Mouse (Mus musculus): ENCODE results near the gene Hist2h3b. TPM values are rescaled to one million over a fixed set of nuclear protein-coding genes. Genes with fewer than 3 reads are reported as not detected.
A peak's percentile ranks its signal among the peaks of the same experiment; 100 is the strongest.
"Not testable (repeated sequence)": the region's sequence is repeated elsewhere in the genome, so short reads cannot be mapped to it uniquely, and the experiment has no call there.

Gene Hist2h3b
- polyA plus RNA-seq, 1 experiment from 2014 or later: 12.2 TPM

DNA sequence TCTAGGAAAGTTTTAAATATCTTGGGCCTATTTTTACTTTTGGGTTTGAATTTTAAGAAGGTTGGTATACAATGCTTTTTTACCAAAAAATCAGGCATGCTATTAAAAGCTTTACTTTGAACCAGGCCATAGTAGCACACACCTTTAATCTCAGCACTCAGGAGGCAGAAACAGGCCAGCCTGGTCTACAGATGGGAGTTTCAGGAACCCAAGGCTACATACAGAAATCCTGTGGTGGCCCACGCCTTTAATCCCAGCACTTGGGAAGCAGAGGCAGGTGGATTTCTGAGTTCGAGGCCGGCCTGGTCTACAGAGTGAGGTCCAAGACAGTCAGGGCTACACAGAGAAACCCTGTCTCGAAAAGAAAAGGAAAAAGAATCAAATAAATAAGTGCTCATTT lies 913 bp upstream of the Hist2h3b start:
- Histone ChIP-seq H3K27me3 (no peaks in the 10 kb centered on the region), H3K4me3 (no peak overlapping the region), H3K9me3 (no peaks in the 10 kb centered on the region), H3K9ac (0 out of 2 replicates have a peak overlapping the region, but pooled peaks have one; percentile 7), H3K27ac (replicated peaks) (peak overlapping the region; percentile 87; the same call in 1 of the 2 replicates), H3K4me1 (replicated peaks) (peaks cover 27% of the 10 kb centered on the region), H3K4me2 (peak overlapping the region; percentile 75), H3K36me3 (no peaks in the 10 kb centered on the region)
- no peak for ATAC-seq (ENCODE audit: low FRiP score, low read depth)
- 77% methylated on average over 4 of the region's 4 CpGs for WGBS

DNA sequence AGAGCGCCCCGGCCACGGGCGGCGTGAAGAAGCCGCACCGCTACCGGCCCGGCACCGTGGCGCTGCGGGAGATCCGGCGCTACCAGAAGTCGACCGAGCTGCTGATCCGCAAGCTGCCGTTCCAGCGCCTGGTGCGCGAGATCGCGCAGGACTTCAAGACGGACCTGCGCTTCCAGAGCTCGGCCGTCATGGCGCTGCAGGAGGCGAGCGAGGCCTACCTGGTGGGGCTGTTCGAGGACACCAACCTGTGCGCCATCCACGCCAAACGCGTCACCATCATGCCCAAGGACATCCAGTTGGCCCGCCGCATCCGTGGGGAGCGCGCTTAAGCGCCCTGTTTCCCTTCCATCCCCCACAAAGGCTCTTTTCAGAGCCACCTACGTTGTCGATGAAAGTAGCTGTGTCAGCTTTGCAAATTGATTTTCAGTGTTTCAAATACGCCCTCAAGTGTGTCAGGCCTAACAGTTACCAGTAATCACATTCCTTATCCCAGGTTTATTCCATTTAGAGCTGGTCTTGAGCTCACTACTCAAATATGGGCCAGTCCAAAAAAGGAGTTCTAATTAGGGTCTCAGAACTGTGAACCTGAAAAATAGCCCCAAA lies 423 bp downstream of the Hist2h3b start:
- H3K27me3 ChIP-seq, H3K9me3 ChIP-seq: not testable (repeated sequence)
- WGBS: 0% methylated on average over 12 of the region's 44 CpGs

DNA sequence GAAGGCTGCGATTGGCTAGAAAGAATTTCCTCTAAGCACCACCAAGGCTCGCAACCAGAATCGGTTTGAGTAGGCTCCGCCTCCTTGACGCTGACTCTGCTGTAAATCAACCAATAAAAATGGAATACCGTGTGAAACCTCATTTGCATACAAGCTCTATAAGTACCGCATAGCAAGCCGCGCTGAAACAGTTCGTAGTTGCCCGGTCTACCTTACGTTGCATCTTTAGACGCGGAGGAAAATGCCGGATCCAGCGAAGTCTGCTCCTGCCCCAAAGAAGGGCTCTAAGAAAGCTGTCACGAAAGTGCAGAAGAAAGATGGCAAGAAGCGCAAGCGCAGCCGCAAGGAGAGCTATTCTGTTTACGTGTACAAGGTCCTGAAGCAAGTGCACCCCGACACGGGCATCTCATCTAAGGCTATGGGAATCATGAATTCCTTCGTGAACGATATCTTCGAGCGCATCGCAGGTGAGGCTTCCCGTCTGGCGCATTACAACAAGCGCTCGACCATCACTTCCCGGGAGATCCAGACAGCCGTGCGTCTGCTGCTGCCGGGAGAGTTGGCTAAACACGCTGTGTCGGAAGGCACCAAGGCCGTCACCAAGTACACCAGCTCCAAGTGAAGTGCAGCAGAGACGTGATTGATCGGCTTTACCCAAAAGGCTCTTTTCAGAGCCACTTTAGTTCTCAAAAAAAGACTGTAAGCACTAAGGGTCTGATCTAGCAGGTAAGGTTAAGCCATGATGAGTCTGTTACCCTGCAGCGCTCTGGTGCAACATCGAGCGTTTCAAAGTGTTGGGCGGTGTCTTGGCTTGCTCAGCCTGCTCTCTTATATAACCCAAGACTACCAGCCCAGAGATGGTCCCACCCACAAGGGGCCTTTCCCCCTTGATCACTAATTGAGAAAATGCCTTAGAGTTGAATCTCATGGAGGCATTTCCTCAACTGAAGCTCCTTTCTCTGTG lies 1.3 kb downstream of the Hist2h3b start, which contains the start of gene Hist2h2bb:
Hist2h2bb (plus strand) TSS at position 242 of the 964 bp plus-strand sequence.
- Histone ChIP-seq H3K36me3 (no peaks in the 10 kb centered on the region), H3K4me3 (peak within 1 kb of the TSS; percentile 45), H3K4me1 (replicated peaks) (peaks cover 18% of the 10 kb centered on the region), H3K9ac (peak within 1 kb of the TSS; percentile 67), H3K9me3 (no peaks in the 10 kb centered on the region), H3K4me2 (peak within 1 kb of the TSS; percentile 75), H3K27ac (replicated peaks) (peak within 1 kb of the TSS; percentile 96), H3K27me3 (no peaks in the 10 kb centered on the region)
- WGBS: under 1% methylated on average over 45 of the region's 45 CpGs
- ATAC-seq (ENCODE audit: low FRiP score, low read depth): peak; percentile 97

More for the DNA sequence above, 423 bp downstream of the Hist2h3b start:
- peak overlapping the region; percentile 45 for H3K4me3 ChIP-seq
- H3K27ac ChIP-seq (replicated peaks): peak overlapping the region; percentile 96
- H3K9ac ChIP-seq: peak overlapping the region; percentile 45
- ATAC-seq (ENCODE audit: low FRiP score, low read depth); H3K36me3 ChIP-seq: not testable (repeated sequence)
- peaks cover 23% of the 10 kb centered on the region for H3K4me1 ChIP-seq (replicated peaks)
- peak overlapping the region; percentile 75 for H3K4me2 ChIP-seq

DNA sequence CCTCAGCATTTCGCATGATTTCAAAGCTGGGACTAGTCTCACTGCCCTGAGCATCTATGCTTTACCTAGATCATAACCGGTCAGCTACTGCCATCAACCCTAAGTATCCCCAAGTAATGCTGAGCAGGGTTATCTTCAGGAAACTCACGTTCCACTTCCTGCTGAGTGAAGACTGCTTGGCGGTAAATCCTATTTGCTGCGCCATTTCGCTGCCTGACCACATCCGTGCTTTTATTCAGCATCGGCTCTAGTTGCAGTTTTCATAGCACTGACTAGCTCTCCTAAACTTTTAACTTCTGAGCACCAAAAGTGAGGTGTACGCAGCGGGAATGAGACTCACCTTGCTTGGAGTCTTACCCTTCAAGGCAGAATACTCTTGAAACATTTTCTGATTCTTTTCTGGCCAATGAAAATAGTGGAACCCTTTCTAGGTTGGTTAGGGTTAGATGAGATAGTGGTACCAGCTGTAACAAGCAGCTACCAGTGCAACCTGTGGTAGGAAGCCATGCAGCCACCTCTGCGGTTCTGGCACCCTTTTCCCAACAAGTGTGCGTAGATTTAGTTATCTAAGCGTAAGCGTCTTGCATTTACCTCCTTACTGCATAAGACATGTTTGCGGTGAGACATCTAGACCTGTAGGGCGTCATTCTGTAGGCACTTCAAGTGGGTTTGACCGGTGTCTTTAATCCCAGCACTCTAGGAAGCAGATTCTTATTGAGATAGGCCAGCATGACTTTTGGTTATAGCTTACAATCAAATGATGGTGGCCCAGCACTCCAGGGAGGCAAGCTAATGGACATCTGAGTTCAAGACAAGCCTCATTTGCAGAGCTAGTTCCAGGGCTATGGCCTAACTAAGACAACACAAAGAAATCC lies 5.4 kb downstream of the Hist2h3b start:
- no peaks in the 10 kb centered on the region for H3K9me3 ChIP-seq
- no peak overlapping the region for H3K27ac ChIP-seq (replicated peaks)
- peaks cover 20% of the 10 kb centered on the region for H3K4me1 ChIP-seq (replicated peaks)
- 93% methylated on average over 17 of the region's 17 CpGs for WGBS
- no peaks in the 10 kb centered on the region for H3K27me3 ChIP-seq
- H3K4me3 ChIP-seq: no peak overlapping the region
- H3K9ac ChIP-seq: no peak overlapping the region
- H3K36me3 ChIP-seq: no peaks in the 10 kb centered on the region
- H3K4me2 ChIP-seq: no peak overlapping the region
- no peak for ATAC-seq (ENCODE audit: low FRiP score, low read depth)

DNA sequence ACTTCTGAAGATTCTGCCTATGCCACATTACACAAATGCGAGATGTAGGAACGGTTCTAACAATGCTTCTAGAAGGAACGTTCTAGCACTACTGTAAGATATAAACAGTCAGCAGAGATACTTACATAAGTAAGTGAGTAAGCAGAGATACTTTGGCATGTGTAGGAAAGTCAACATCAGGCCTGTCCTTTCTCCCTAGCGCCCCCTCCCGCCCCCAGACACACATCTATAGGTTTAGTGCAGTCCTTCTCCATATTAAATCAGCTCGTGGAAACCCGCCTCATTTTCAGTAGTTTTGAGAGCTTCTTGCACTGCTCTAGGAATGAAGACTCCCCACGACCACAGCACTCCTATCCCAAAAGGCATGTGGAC lies 9.0 kb downstream of the Hist2h3b start:
- Histone ChIP-seq H3K27me3 (0 out of 2 replicates have a peak, but pooled peaks cover 5% of the 10 kb centered on the region), H3K36me3 (no peaks in the 10 kb centered on the region), H3K4me1 (replicated peaks) (peaks cover 12% of the 10 kb centered on the region), H3K4me2 (peak overlapping the region; percentile 90), H3K9me3 (no peaks in the 10 kb centered on the region), H3K27ac (replicated peaks) (peak overlapping the region; percentile 94), H3K4me3 (peak overlapping the region; percentile 64), H3K9ac (peak overlapping the region; percentile 42; the same call in 1 of the 2 replicates)
- ATAC-seq (ENCODE audit: low FRiP score, low read depth): no peak; the same call in 1 of the 2 replicates
- 14% methylated on average over 8 of the region's 8 CpGs for WGBS

DNA sequence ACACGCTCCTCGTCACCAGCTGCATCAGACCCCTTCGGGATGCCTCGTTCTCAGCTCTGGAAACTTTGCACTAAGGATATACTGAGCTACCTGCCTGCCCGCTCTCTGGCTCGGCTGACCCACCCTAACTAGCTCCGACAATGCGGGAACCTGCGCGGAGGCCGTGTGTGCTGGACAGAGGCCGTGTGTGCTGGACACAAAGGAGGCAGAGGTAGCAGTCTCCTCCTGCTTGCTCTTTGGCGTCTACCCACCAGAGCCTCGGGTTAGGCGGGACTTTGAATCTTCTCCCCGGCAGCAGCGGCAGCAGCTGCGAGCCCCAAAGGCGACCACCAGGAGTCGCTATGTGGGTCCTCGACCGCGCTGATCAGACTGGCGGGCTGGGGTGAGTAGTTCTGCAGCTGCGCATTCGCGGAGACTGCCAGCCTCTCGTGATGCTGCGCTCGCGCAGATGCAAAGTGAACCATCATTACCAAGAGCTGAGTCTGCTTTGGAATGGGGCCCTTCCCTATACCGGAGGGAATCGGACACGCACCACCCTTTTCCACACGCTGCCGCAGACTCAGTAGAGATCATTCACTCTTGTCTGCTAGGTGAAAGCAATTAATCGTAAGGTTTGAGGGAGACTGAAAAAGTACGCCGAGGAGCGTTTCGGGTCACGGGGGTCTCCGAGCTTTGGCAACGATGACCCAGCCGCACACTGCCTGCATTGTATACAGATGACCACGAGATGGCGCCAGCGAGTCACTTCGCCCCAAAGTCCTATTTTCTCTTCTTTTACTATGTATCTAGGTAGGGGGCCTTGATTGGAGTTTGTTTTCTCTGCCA lies 9.6 kb downstream of the Hist2h3b start:
- peaks cover 8% of the 10 kb centered on the region for H3K27me3 ChIP-seq
- peak overlapping the region; percentile 64 for H3K4me3 ChIP-seq
- peak overlapping the region; percentile 94 for H3K27ac ChIP-seq (replicated peaks)
- H3K9me3 ChIP-seq: no peaks in the 10 kb centered on the region
- peak; percentile 98 for ATAC-seq (ENCODE audit: low FRiP score, low read depth)
- peaks cover 12% of the 10 kb centered on the region for H3K4me1 ChIP-seq (replicated peaks)
- H3K9ac ChIP-seq: peak overlapping the region; percentile 66
- no peaks in the 10 kb centered on the region for H3K36me3 ChIP-seq
- under 1% methylated on average over 49 of the region's 49 CpGs for WGBS
- peak overlapping the region; percentile 90 for H3K4me2 ChIP-seq

DNA sequence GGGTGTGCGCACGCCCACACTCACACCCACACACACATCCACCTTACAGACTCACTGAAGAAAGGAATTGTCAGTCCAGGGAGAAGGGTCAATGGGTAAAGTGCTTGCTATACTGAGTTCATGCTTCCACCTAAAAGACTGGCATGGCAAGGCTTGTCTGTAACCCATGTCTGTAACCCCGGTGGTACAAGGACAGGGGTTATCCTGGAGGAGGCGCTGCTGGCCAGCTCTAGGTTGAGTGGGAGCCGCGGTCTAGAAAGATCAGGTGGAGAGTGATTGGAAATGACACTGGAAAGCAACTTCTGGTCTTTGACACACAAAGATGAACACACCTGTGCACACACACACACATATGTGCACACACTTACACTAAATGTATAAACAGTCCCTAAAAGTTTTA lies 12.2 kb downstream of the Hist2h3b start:
- no peak for ATAC-seq (ENCODE audit: low FRiP score, low read depth)
- 59% methylated on average over 6 of the region's 6 CpGs for WGBS

DNA sequence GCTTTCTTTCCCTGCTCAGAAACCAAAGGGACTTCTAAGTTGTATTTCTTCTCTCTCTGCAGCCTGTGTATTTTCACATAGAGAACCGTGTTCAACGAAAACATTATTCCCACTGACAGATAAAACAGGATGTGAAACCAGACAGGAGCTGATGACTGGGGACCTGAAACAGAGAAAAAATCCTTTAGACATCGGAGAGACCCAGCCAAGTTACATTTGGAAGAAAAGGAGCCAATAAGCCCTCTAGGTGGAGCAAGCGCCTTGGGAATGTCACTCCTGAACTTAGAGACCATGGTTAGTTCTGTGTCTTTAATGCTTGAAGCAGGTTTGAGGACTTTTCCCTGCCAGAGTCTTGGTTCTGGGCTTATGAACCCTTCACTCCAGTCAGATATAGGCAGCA lies 16.0 kb downstream of the Hist2h3b start:
- no peaks in the 10 kb centered on the region for H3K36me3 ChIP-seq
- H3K9ac ChIP-seq: no peak overlapping the region
- no peaks in the 10 kb centered on the region for H3K4me1 ChIP-seq (replicated peaks)
- no peak overlapping the region for H3K27ac ChIP-seq (replicated peaks)
- no peak for ATAC-seq (ENCODE audit: low FRiP score, low read depth)
- no peak overlapping the region for H3K4me2 ChIP-seq
- H3K9me3 ChIP-seq: no peaks in the 10 kb centered on the region
- peaks cover 28% of the 10 kb centered on the region for H3K27me3 ChIP-seq
- H3K4me3 ChIP-seq: no peak overlapping the region
- WGBS: 23% methylated on average over 4 of the region's 4 CpGs

More for the DNA sequence above, 12.2 kb downstream of the Hist2h3b start:
- no peaks in the 10 kb centered on the region for H3K36me3 ChIP-seq
- no peak overlapping the region for H3K9ac ChIP-seq
- H3K9me3 ChIP-seq: no peaks in the 10 kb centered on the region
- H3K4me2 ChIP-seq: no peak overlapping the region
- no peak overlapping the region for H3K27ac ChIP-seq (replicated peaks)
- H3K4me1 ChIP-seq (replicated peaks): peaks cover 12% of the 10 kb centered on the region
- H3K27me3 ChIP-seq: peaks cover 25% of the 10 kb centered on the region
- H3K4me3 ChIP-seq: no peak overlapping the region

DNA sequence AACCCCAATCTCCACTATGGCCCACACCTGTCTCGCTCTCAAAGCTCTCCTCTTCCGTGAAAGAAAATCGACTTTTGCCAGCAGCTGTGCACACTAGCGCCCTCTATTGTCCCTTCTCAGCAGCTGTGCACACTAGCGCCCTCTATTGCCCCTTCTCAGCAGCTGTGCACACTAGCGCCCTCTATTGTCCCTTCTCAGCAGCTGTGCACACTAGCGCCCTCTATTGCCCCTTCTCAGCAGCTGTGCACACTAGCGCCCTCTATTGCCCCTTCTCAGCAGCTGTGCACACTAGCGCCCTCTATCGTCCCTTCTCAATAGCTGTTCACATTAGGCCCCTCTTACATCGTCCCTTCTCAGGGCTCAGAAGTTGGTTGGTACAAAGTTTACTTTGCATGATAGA lies 18.9 kb downstream of the Hist2h3b start:
- WGBS: 89% methylated on average over 11 of the region's 11 CpGs
- not testable (repeated sequence) for H3K4me2 ChIP-seq; ATAC-seq (ENCODE audit: low FRiP score, low read depth); H3K4me3 ChIP-seq; H3K36me3 ChIP-seq; H3K27ac ChIP-seq (replicated peaks); H3K9me3 ChIP-seq; H3K9ac ChIP-seq; H3K4me1 ChIP-seq (replicated peaks)
- H3K27me3 ChIP-seq: peaks cover 23% of the 10 kb centered on the region

DNA sequence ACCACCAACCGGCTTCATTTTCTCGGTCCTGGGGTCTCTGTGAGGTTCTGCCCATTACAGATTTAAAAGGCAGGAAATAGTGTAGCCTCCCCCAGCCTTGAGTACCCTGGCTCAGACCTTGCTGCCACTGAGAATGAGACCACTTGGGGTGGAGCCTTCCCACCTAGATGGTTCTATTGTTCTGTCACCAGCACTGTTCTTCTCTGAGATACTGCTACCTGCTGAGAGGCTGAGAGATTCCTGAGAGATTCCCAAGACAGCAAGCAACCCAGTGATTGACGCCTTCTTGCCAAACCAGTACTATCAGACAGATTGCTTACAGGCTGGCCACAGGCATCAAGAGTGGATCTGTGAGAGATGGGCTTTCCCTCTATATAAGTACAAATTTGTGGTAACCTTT lies 20.7 kb downstream of the Hist2h3b start:
- ATAC-seq (ENCODE audit: low FRiP score, low read depth): no peak
- Histone ChIP-seq H3K9me3 (no peaks in the 10 kb centered on the region), H3K4me3 (no peak overlapping the region), H3K27me3 (peaks cover 8% of the 10 kb centered on the region; the same call in 1 of the 2 replicates), H3K9ac (no peak overlapping the region), H3K36me3 (no peaks in the 10 kb centered on the region), H3K27ac (replicated peaks) (no peak overlapping the region), H3K4me2 (no peak overlapping the region), H3K4me1 (replicated peaks) (no peaks in the 10 kb centered on the region)
- 69% methylated on average over 3 of the region's 3 CpGs for WGBS

DNA sequence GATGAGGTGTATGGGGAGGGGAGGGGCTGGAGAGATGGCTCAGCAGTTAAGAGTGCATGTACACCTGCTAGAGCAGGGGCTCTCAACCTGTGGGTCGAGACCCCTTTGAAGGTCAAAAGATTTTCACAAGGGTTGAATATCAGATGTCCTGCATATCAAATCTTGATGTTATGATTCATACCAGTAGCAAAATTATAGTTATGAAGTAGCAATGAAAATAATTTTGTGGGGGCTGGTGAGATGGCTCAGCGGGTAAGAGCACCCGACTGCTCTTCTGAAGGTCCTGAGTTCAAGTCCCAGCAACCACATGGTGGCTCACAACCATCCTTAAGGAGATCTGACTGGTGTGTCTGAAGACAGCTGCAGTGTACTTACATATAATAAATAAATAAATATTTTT lies 22.3 kb downstream of the Hist2h3b start:
- not testable (repeated sequence) for H3K4me2 ChIP-seq; ATAC-seq (ENCODE audit: low FRiP score, low read depth); H3K4me3 ChIP-seq; H3K4me1 ChIP-seq (replicated peaks); H3K27ac ChIP-seq (replicated peaks); H3K27me3 ChIP-seq; H3K36me3 ChIP-seq; H3K9me3 ChIP-seq; H3K9ac ChIP-seq
- 96% methylated on average over 3 of the region's 3 CpGs for WGBS
